9 mouse cellular contexts compared by ENCODE assay signal in the genomic region with DNA sequence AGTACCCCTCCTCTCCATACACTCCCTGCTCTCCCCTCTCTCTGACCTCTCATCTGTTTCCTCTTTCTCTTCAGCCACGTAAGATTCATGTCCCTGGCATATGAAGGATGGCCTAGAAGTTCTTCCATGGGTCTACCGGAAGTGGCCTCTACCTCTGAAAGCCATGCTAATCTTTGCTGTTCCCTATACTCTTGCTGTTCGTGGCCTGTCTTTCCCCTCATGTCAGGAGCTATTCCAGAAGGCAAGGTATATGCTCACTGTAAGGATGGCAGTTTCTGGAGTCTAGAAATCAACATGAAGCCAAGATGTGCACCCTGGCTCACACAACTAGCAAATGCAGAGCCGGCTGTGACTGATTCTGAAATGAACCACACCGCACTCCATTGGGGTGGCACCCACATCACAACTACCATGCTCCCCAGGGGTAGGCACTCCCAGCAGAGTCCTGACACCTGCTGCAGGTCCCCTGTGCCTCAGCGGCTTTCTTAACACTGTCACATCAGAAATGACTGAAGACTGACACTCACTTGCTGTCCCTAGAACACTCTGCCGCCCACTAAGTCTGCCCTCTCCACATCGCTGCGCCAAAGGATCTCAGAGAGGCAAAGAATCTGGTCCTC. TPM values are rescaled to one million over a fixed set of nuclear protein-coding genes. Genes with fewer than 3 reads are reported as not detected.
DNase-seq lines count a peak whose midpoint lies in the region; ATAC-seq and TF ChIP-seq lines count a peak whose summit lies in the region.
"Had no signal": no experiment of that assay in that cellular context is flagged by ENCODE, and none has a peak within 500 bp of the region (broad histone marks: within the 10 kb centered on the region; RNA-seq: fewer than 3 reads in every experiment).

No protein-coding gene starts in this region.

- no peak for DNase-seq in lung, postnatal 0 days (ENCODE audit: low spot score)
- no peak for DNase-seq in lung, adult 18-20 months
- DNase-seq in gastrocnemius, postnatal 4 days (ENCODE audit: low spot score in 2 of 2), result no peak
- DNase-seq in adrenal gland, postnatal 4 days (ENCODE audit: low spot score in 2 of 2), result no peak
- DNase-seq: lung, adult 2 months had no signal

- peak overlapping the region; percentile 63 for H3K27ac ChIP-seq in lung, postnatal 0 days (ENCODE audit: low read length)
- peak overlapping the region; percentile 58 for H3K27ac ChIP-seq in embryonic facial prominence, embryonic 15.5 days (replicated peaks)
- peak overlapping the region; percentile 44; the same call in 1 of the 2 replicates for H3K27ac ChIP-seq in limb, embryonic 13.5 days
- peak overlapping the region; percentile 74 for H3K27ac ChIP-seq in stomach, embryonic 16.5 days (ENCODE audit: low read length)

- H3K4me1 ChIP-seq in lung, postnatal 0 days (ENCODE audit: insufficient read depth, low read depth, low read length), result no peaks in the 10 kb centered on the region
- peaks cover 18% of the 10 kb centered on the region for H3K4me1 ChIP-seq in embryonic facial prominence, embryonic 15.5 days
- H3K4me1 ChIP-seq in limb, embryonic 13.5 days, result peaks cover 17% of the 10 kb centered on the region
- H3K4me1 ChIP-seq in stomach, embryonic 16.5 days (ENCODE audit: control insufficient read depth, insufficient read depth, low read length), result peaks cover 17% of the 10 kb centered on the region

- H3K9ac ChIP-seq in lung, postnatal 0 days (replicated peaks; ENCODE audit: low read depth), result no peak overlapping the region
- H3K9ac ChIP-seq in embryonic facial prominence, embryonic 15.5 days, result no peak overlapping the region
- 0 out of 2 replicates have a peak overlapping the region, but pooled peaks have one; percentile 40 for H3K9ac ChIP-seq in limb, embryonic 13.5 days
- H3K9ac ChIP-seq in stomach, embryonic 16.5 days (ENCODE audit: low read length), result no peak overlapping the region; the same call in 1 of the 2 replicates

- H3K4me2 ChIP-seq in lung, postnatal 0 days (replicated peaks; ENCODE audit: low read depth, low read length), result peak overlapping the region; percentile 33; the same call in 1 of the 2 replicates
- H3K4me2 ChIP-seq in embryonic facial prominence, embryonic 15.5 days (replicated peaks), result no peak overlapping the region
- peak overlapping the region; percentile 58 for H3K4me2 ChIP-seq in limb, embryonic 13.5 days (replicated peaks)
- peak overlapping the region; percentile 39; the same call in 1 of the 2 replicates for H3K4me2 ChIP-seq in stomach, embryonic 16.5 days (ENCODE audit: low read depth, low read length)

- no peaks in the 10 kb centered on the region for H3K27me3 ChIP-seq in lung, postnatal 0 days (replicated peaks; ENCODE audit: insufficient read depth, low read length)
- peaks cover 5% of the 10 kb centered on the region; the same call in 1 of the 2 replicates for H3K27me3 ChIP-seq in embryonic facial prominence, embryonic 15.5 days
- peaks cover 16% of the 10 kb centered on the region; the same call in 1 of the 2 replicates for H3K27me3 ChIP-seq in limb, embryonic 13.5 days
- H3K27me3 ChIP-seq in stomach, embryonic 16.5 days (ENCODE audit: control insufficient read depth, insufficient read depth, low read length), result no peaks in the 10 kb centered on the region

- 45% methylated on average over 9 of the region's 9 CpGs for WGBS in lung, postnatal 0 days
- 36% methylated on average over 9 of the region's 9 CpGs for WGBS in embryonic facial prominence, embryonic 15.5 days
- 35% methylated on average over 9 of the region's 9 CpGs for WGBS in limb, embryonic 13.5 days
- WGBS in stomach, embryonic 16.5 days, result 36% methylated on average over 9 of the region's 9 CpGs

- TF ChIP-seq CTCF in lung, postnatal 0 days (IDR thresholded peaks at IDR 0.05), result no peak

- ATAC-seq in lung, postnatal 0 days, result no peak
- peak; percentile 3; the same call in 1 of the 2 replicates for ATAC-seq in embryonic facial prominence, embryonic 15.5 days (ENCODE audit: insufficient number of reproducible peaks, low FRiP score, low TSS enrichment, low read depth)
- no peak for ATAC-seq in limb, embryonic 13.5 days (ENCODE audit: low FRiP score, low read depth)
- ATAC-seq in stomach, embryonic 16.5 days (ENCODE audit: insufficient read depth, low FRiP score), result no peak

- no peaks in the 10 kb centered on the region for H3K36me3 ChIP-seq in lung, postnatal 0 days (ENCODE audit: insufficient read depth, low read length)
- peaks cover 33% of the 10 kb centered on the region for H3K36me3 ChIP-seq in embryonic facial prominence, embryonic 15.5 days
- peaks cover 12% of the 10 kb centered on the region; the same call in 1 of the 2 replicates for H3K36me3 ChIP-seq in limb, embryonic 13.5 days
- H3K36me3 ChIP-seq in stomach, embryonic 16.5 days (ENCODE audit: control insufficient read depth, insufficient read depth, low read length), result peaks cover 16% of the 10 kb centered on the region

- no peaks in the 10 kb centered on the region for H3K9me3 ChIP-seq in lung, postnatal 0 days (ENCODE audit: low read length)
- no peaks in the 10 kb centered on the region for H3K9me3 ChIP-seq in embryonic facial prominence, embryonic 15.5 days (replicated peaks)
- H3K9me3 ChIP-seq in limb, embryonic 13.5 days, result peaks cover 4% of the 10 kb centered on the region; the same call in 1 of the 2 replicates
- no peaks in the 10 kb centered on the region for H3K9me3 ChIP-seq in stomach, embryonic 16.5 days (replicated peaks; ENCODE audit: control insufficient read depth, low read length)

- H3K4me3 ChIP-seq in lung, postnatal 0 days (ENCODE audit: low read depth, low read length), result no peak overlapping the region
- H3K4me3 ChIP-seq in embryonic facial prominence, embryonic 15.5 days (replicated peaks), result no peak overlapping the region
- no peak overlapping the region for H3K4me3 ChIP-seq in limb, embryonic 13.5 days
- no peak overlapping the region for H3K4me3 ChIP-seq in stomach, embryonic 16.5 days (replicated peaks; ENCODE audit: low read length)

- TF ChIP-seq EP300 in lung, postnatal 0 days (IDR thresholded peaks at IDR 0.05), result no peak

RNA-seq across cellular contexts. Expression of a gene that starts 9.4 kb away (rescaled TPM):
- polyA plus RNA-seq in lung, postnatal 0 days (2015; fragmentation: Nextera tagmentation; extraction: Ambion mirVana), result 50.7 and 54.0 TPM in 2 replicates
- 36.3 and 39.9 TPM in 2 replicates for polyA plus RNA-seq in embryonic facial prominence, embryonic 15.5 days (2015; fragmentation: Nextera tagmentation; extraction: Ambion mirVana)
- polyA plus RNA-seq in limb, embryonic 13.5 days (2015; fragmentation: Nextera tagmentation; extraction: Ambion mirVana), result 33.0 and 34.0 TPM in 2 replicates
- 34.9 and 38.3 TPM in 2 replicates for polyA plus RNA-seq in stomach, embryonic 16.5 days (2015; fragmentation: Nextera tagmentation; extraction: Ambion mirVana)
- total RNA-seq in gastrocnemius, postnatal 4 days (2021), result 100 to 1,000 TPM in 1 of 2 experiments, 10 to 100 TPM in 1; 96.0 to 121 TPM
- total RNA-seq in adrenal gland, postnatal 4 days (2021), result 10 to 100 TPM; 91.3 to 98.4 TPM

RNA-seq across cellular contexts. Expression of a gene that starts 39.3 kb away (rescaled TPM):
- 7.0 and 8.1 TPM in 2 replicates for polyA plus RNA-seq in lung, postnatal 0 days (2015; fragmentation: Nextera tagmentation; extraction: Ambion mirVana)
- polyA plus RNA-seq in embryonic facial prominence, embryonic 15.5 days (2015; fragmentation: Nextera tagmentation; extraction: Ambion mirVana), result 36.8 and 44.3 TPM in 2 replicates
- polyA plus RNA-seq in limb, embryonic 13.5 days (2015; fragmentation: Nextera tagmentation; extraction: Ambion mirVana), result 10.1 and 10.9 TPM in 2 replicates
- polyA plus RNA-seq in stomach, embryonic 16.5 days (2015; fragmentation: Nextera tagmentation; extraction: Ambion mirVana), result 21.7 and 24.5 TPM in 2 replicates
- total RNA-seq in gastrocnemius, postnatal 4 days (2021), result 10 to 100 TPM; 44.8 to 59.4 TPM
- total RNA-seq in adrenal gland, postnatal 4 days (2021), result 10 to 100 TPM; 20.0 to 22.7 TPM

RNA-seq across cellular contexts. Expression of a gene that starts 39.5 kb away (rescaled TPM):
- 0.14 and 0.35 TPM in 2 replicates for polyA plus RNA-seq in lung, postnatal 0 days (2015; fragmentation: Nextera tagmentation; extraction: Ambion mirVana)
- polyA plus RNA-seq in embryonic facial prominence, embryonic 15.5 days (2015; fragmentation: Nextera tagmentation; extraction: Ambion mirVana), result 0.67 and 0.79 TPM in 2 replicates
- polyA plus RNA-seq in limb, embryonic 13.5 days (2015; fragmentation: Nextera tagmentation; extraction: Ambion mirVana), result 0.27 and 0.61 TPM in 2 replicates
- 0.83 and 0.91 TPM in 2 replicates for polyA plus RNA-seq in stomach, embryonic 16.5 days (2015; fragmentation: Nextera tagmentation; extraction: Ambion mirVana)
- not detected for total RNA-seq in gastrocnemius, postnatal 4 days (2021)
- not detected for total RNA-seq in adrenal gland, postnatal 4 days (2021)
- polyA plus RNA-seq: brain, embryonic 14.5 days; lung, adult 2 months had no signal

RNA-seq across cellular contexts. Expression of a gene that starts 52.9 kb away (rescaled TPM):
- polyA plus RNA-seq in lung, postnatal 0 days (2015; fragmentation: Nextera tagmentation; extraction: Ambion mirVana), result 101 and 104 TPM in 2 replicates
- polyA plus RNA-seq in embryonic facial prominence, embryonic 15.5 days (2015; fragmentation: Nextera tagmentation; extraction: Ambion mirVana), result 879 and 898 TPM in 2 replicates
- polyA plus RNA-seq in limb, embryonic 13.5 days (2015; fragmentation: Nextera tagmentation; extraction: Ambion mirVana), result 1,939 and 1,982 TPM in 2 replicates
- polyA plus RNA-seq in stomach, embryonic 16.5 days (2015; fragmentation: Nextera tagmentation; extraction: Ambion mirVana), result 458 and 550 TPM in 2 replicates
- total RNA-seq in gastrocnemius, postnatal 4 days (2021), result 100 to 1,000 TPM; 130 to 135 TPM
- total RNA-seq in adrenal gland, postnatal 4 days (2021), result 100 to 1,000 TPM in 1 of 2 experiments, 10 to 100 TPM in 1; 79.3 to 138 TPM

RNA-seq across cellular contexts. Expression of a gene that starts 58.0 kb away (rescaled TPM):
- polyA plus RNA-seq in lung, postnatal 0 days (2015; fragmentation: Nextera tagmentation; extraction: Ambion mirVana), result 0.12 and 0.16 TPM in 2 replicates
- polyA plus RNA-seq in embryonic facial prominence, embryonic 15.5 days (2015; fragmentation: Nextera tagmentation; extraction: Ambion mirVana), result 0.25 and 0.49 TPM in 2 replicates
- polyA plus RNA-seq in limb, embryonic 13.5 days (2015; fragmentation: Nextera tagmentation; extraction: Ambion mirVana), result 0.38 and 0.78 TPM in 2 replicates
- 0.27 and 0.31 TPM in 2 replicates for polyA plus RNA-seq in stomach, embryonic 16.5 days (2015; fragmentation: Nextera tagmentation; extraction: Ambion mirVana)
- under 1 TPM; 0.32 to 0.36 TPM for total RNA-seq in gastrocnemius, postnatal 4 days (2021)
- under 1 TPM; 0.34 to 0.42 TPM for total RNA-seq in adrenal gland, postnatal 4 days (2021)
